Mouse (Mus musculus) G1E-ER4 (cell line): ENCODE results near the gene Atp8a1. TPM values are rescaled to one million over a fixed set of nuclear protein-coding genes. Genes with fewer than 3 reads are reported as not detected.

Source experiments
- GATA1 ChIP-seq: IDR thresholded peaks from one replicate; pipeline ENCODE4 v1.8.0; 2012; ENCODE audit warnings: low read length, inconsistent platforms
- polyA plus RNA-seq: library from polyadenylated mRNA; stranded (reverse); fragments of >175 nt; gene quantifications from 2 replicates; pipeline ENCODE4 v1.2.3, GENCODE M21; 2012

The Atp8a1 gene
- polyA plus RNA-seq, 1 experiment = 18.8 TPM

GRCm38 (mm10) chr5:67844070-67844469, 3.2 kb downstream of the Atp8a1 start:
- no peak for TF ChIP-seq GATA1

- TF ChIP-seq GATA1 = no peak
These were observed 4.9 kb downstream of the Atp8a1 start for GRCm38 (mm10) chr5:67842306-67842705.

GRCm38 (mm10) chr5:67833841-67834240, 13.4 kb downstream of the Atp8a1 start:
- no peak for TF ChIP-seq GATA1

- no peak for TF ChIP-seq GATA1
These were observed 15.7 kb downstream of the Atp8a1 start for GRCm38 (mm10) chr5:67831293-67832147.

GRCm38 (mm10) chr5:67828356-67828755, 18.9 kb downstream of the Atp8a1 start:
- no peak for TF ChIP-seq GATA1

- TF ChIP-seq GATA1 = no peak
These were observed 20.3 kb downstream of the Atp8a1 start for GRCm38 (mm10) chr5:67826935-67827334.

- no peak for TF ChIP-seq GATA1
These were observed 21.0 kb downstream of the Atp8a1 start for GRCm38 (mm10) chr5:67826278-67826677.

- TF ChIP-seq GATA1 = no peak
These were observed 22.6 kb downstream of the Atp8a1 start for GRCm38 (mm10) chr5:67824600-67824999.

- TF ChIP-seq GATA1 = no peak
These were observed 23.5 kb downstream of the Atp8a1 start for GRCm38 (mm10) chr5:67823771-67824170.

- no peak for TF ChIP-seq GATA1
These were observed 24.6 kb downstream of the Atp8a1 start for GRCm38 (mm10) chr5:67822619-67823018.

GRCm38 (mm10) chr5:67821987-67822401, 25.2 kb downstream of the Atp8a1 start:
- no peak for TF ChIP-seq GATA1

GRCm38 (mm10) chr5:67821185-67821584, 26.0 kb downstream of the Atp8a1 start:
- no peak for TF ChIP-seq GATA1

GRCm38 (mm10) chr5:67819451-67819850, 27.8 kb downstream of the Atp8a1 start:
- TF ChIP-seq GATA1 = no peak

- peak; percentile 77 for TF ChIP-seq GATA1
These were observed 31.5 kb downstream of the Atp8a1 start for GRCm38 (mm10) chr5:67815572-67816325.

- TF ChIP-seq GATA1 = no peak
These were observed 32.7 kb downstream of the Atp8a1 start for GRCm38 (mm10) chr5:67814437-67814965.

GRCm38 (mm10) chr5:67813334-67813733, 33.9 kb downstream of the Atp8a1 start:
- TF ChIP-seq GATA1 = no peak
